Mouse (Mus musculus) left cerebral cortex, adult 18-20 months (tissue): ENCODE results near the gene Tmem59l. TPM values are rescaled to one million over a fixed set of nuclear protein-coding genes. Genes with fewer than 3 reads are reported as not detected.
"Not testable (repeated sequence)": the region's sequence is repeated elsewhere in the genome, so short reads cannot be mapped to it uniquely, and the experiment has no call there.

Experiments used
- DNase-seq, 2 experiments: peaks; one replicate each; pipeline ENCODE4 v3.0.0; 2021 to 2022; ENCODE audit warnings: low spot score in 2 of 2, mixed read lengths in 1 of 2
- long read RNA-seq, 2 experiments: library from polyadenylated mRNA; stranded (forward); transcript quantifications; one replicate each; pipeline ENCODE4 v2.0.0; 2021
- total RNA-seq, 2 experiments: library from RNA; stranded (reverse); gene quantifications; 2 replicates each; pipeline ENCODE4 v1.2.3; 2021

Gene Tmem59l
- total RNA-seq, result 100 to 1,000 TPM; 295 to 296 TPM
- long read RNA-seq, experiment 1, transcript Tmem59l-201 (8 exons, 1,491 nt), result major isoform, 471 of 538 reads
- long read RNA-seq, experiment 1, partial matches to known transcripts, result 7 of 538 reads
- long read RNA-seq, experiment 1, other reads (novel, unspliced or antisense), result 60 of 538 reads
- long read RNA-seq, experiment 2, transcript Tmem59l-201 (8 exons, 1,491 nt), result major isoform, 350 of 414 reads
- long read RNA-seq, experiment 2, partial matches to known transcripts, result 20 of 414 reads
- long read RNA-seq, experiment 2, other reads (novel, unspliced or antisense), result 44 of 414 reads

GRCm38 (mm10) chr8:70486941-70487520 is at the start of gene Tmem59l:
TSS of gene Tmem59l (minus strand) at chr8:70487358.
- DNase-seq, result peak; percentile 67 to 75

- no peak for DNase-seq
These were observed 48.5 kb upstream of the Tmem59l start for GRCm38 (mm10) chr8:70535701-70536100.

GRCm38 (mm10) chr8:70535221-70535620 is 48.1 kb upstream of the Tmem59l start:
- DNase-seq, result no peak

GRCm38 (mm10) chr8:70534281-70534680 is 47.1 kb upstream of the Tmem59l start:
- DNase-seq, result peak in 1 of 2 experiments; percentile 27

- no peak for DNase-seq
These were observed 43.2 kb upstream of the Tmem59l start for GRCm38 (mm10) chr8:70530314-70530713.

- no peak for DNase-seq
These were observed 42.6 kb upstream of the Tmem59l start for GRCm38 (mm10) chr8:70529741-70530161.

GRCm38 (mm10) chr8:70529299-70529698 is 42.1 kb upstream of the Tmem59l start:
- no peak for DNase-seq

- DNase-seq, result no peak
These were observed 41.1 kb upstream of the Tmem59l start for GRCm38 (mm10) chr8:70528182-70528797.

- DNase-seq, result peak; percentile 98 to 99
These were observed 40.5 kb upstream of the Tmem59l start, which contains the start of the genes Fkbp8 and Kxd1 for GRCm38 (mm10) chr8:70527512-70528181. TSS of gene Fkbp8 (plus strand) at chr8:70527724. TSS of gene Kxd1 (minus strand) at chr8:70527956.

GRCm38 (mm10) chr8:70527111-70527511 is 40.0 kb upstream of the Tmem59l start:
- DNase-seq, result no peak

- DNase-seq, result peak; percentile 95 to 96
These were observed 35.6 kb upstream of the Tmem59l start for GRCm38 (mm10) chr8:70522592-70523403.

- DNase-seq, result no peak
These were observed 32.4 kb upstream of the Tmem59l start for GRCm38 (mm10) chr8:70519606-70520005.

GRCm38 (mm10) chr8:70519043-70519442 is 31.9 kb upstream of the Tmem59l start:
- DNase-seq, result peak in 1 of 2 experiments; percentile 39

GRCm38 (mm10) chr8:70517940-70518643 is 30.9 kb upstream of the Tmem59l start:
- DNase-seq, result no peak

- DNase-seq, result peak; percentile 74 to 85
These were observed 26.3 kb upstream of the Tmem59l start for GRCm38 (mm10) chr8:70513441-70513840.

GRCm38 (mm10) chr8:70512253-70512903 is 25.2 kb upstream of the Tmem59l start:
- DNase-seq, result no peak

- DNase-seq, result no peak
These were observed 24.6 kb upstream of the Tmem59l start for GRCm38 (mm10) chr8:70511770-70512169.

- DNase-seq, result not testable (repeated sequence)
These were observed 24.0 kb upstream of the Tmem59l start for GRCm38 (mm10) chr8:70511174-70511573.

GRCm38 (mm10) chr8:70510228-70510915 is 23.2 kb upstream of the Tmem59l start, which contains the start of gene Uba52:
TSS of gene Uba52 (minus strand) at chr8:70510801.
- DNase-seq, result peak; percentile 98
